8 mouse cellular contexts compared by ENCODE assay signal in the genomic region with DNA sequence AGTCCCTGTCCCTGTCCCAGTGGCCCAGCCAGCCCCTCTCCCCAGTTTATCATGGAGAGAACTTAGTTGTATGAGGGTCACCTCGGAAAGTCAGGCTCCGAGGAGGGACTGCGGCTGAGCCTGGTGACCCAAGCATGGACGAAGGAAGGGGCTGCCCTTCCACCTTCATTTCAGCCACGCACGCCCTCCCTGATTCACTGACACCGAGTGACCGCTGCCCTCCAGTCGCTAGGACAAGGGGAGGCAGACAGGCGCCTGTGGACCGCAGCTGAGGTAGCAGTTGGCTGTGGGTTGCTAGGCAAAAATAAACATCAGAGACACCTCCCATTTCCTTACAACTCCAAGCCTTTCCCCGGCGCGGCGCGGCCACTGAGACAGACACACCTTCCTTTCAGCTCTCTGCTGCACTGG. TPM values are rescaled to one million over a fixed set of nuclear protein-coding genes. Genes with fewer than 3 reads are reported as not detected.
DNase-seq lines count a peak whose midpoint lies in the region; ATAC-seq and TF ChIP-seq lines count a peak whose summit lies in the region.

No protein-coding gene starts in this region.

- peak; percentile 82 for DNase-seq in MN1 (ENCODE audit: low spot score)
- DNase-seq in cerebellum, adult 2 months, result peak; percentile 61 to 62
- peak; percentile 55 to 59 for DNase-seq in frontal cortex, postnatal 14 days (ENCODE audit: low spot score in 2 of 2)
- DNase-seq in left cerebral cortex, adult 11 months (ENCODE audit: low spot score), result peak; percentile 48
- DNase-seq in lung, postnatal 36 days, result peak; percentile 89
- peak; percentile 75 for DNase-seq in right cerebral cortex, adult 18-20 months
- peak; percentile 50 for DNase-seq in urinary bladder, postnatal 25 days (ENCODE audit: low spot score)

- peak overlapping the region; percentile 66 for H3K4me3 ChIP-seq in cerebellum, adult 2 months (replicated peaks; ENCODE audit: insufficient read depth, low read depth, low read length)
- peak overlapping the region; percentile 88 for H3K4me3 ChIP-seq in hindbrain, embryonic 13.5 days

- no peak for TF ChIP-seq POLR2A in cerebellum, adult 2 months (IDR thresholded peaks at IDR 0.05; ENCODE audit: borderline replicate concordance, insufficient read depth, low read length)

- H3K9ac ChIP-seq in hindbrain, embryonic 13.5 days, result peak overlapping the region; percentile 80

- WGBS in cerebellum, adult 2 months, result under 1% methylated on average over 16 of the region's 16 CpGs
- WGBS in hindbrain, embryonic 13.5 days, result under 1% methylated on average over 16 of the region's 16 CpGs

- peaks cover 2% of the 10 kb centered on the region; the same call in 1 of the 2 replicates for H3K27me3 ChIP-seq in cerebellum, adult 2 months (ENCODE audit: control insufficient read depth, insufficient read depth, low read length)
- H3K27me3 ChIP-seq in hindbrain, embryonic 13.5 days, result no peaks in the 10 kb centered on the region

- ATAC-seq in hindbrain, embryonic 13.5 days (ENCODE audit: low FRiP score), result peak; percentile 70

- peaks cover 3% of the 10 kb centered on the region; the same call in 1 of the 2 replicates for H3K4me1 ChIP-seq in cerebellum, adult 2 months (ENCODE audit: control insufficient read depth, insufficient read depth, low read length)
- H3K4me1 ChIP-seq in hindbrain, embryonic 13.5 days (replicated peaks), result peaks cover 35% of the 10 kb centered on the region

- H3K27ac ChIP-seq in cerebellum, adult 2 months (ENCODE audit: insufficient read depth, low read length), result no peak overlapping the region
- H3K27ac ChIP-seq in hindbrain, embryonic 13.5 days, result peak overlapping the region; percentile 98

- no peaks in the 10 kb centered on the region for H3K9me3 ChIP-seq in hindbrain, embryonic 13.5 days

- peaks cover 9% of the 10 kb centered on the region; the same call in 1 of the 2 replicates for H3K36me3 ChIP-seq in hindbrain, embryonic 13.5 days

- H3K4me2 ChIP-seq in hindbrain, embryonic 13.5 days, result peak overlapping the region; percentile 94

- no peak for TF ChIP-seq CTCF in cerebellum, adult 2 months (IDR thresholded peaks at IDR 0.05; ENCODE audit: borderline replicate concordance, insufficient read depth, low read depth, low read length)

RNA-seq across cellular contexts. Expression of a gene that starts 0.4 kb away (rescaled TPM):
- polyA plus RNA-seq in cerebellum, adult 2 months (2012; rRNA removed), result 6.3 and 7.0 TPM in 2 replicates
- polyA plus RNA-seq in hindbrain, embryonic 13.5 days (2015; fragmentation: Nextera tagmentation; extraction: Ambion mirVana), result 9.5 and 10.0 TPM in 2 replicates
